Mouse (Mus musculus): ENCODE data around the gene Fry.

DNA sequence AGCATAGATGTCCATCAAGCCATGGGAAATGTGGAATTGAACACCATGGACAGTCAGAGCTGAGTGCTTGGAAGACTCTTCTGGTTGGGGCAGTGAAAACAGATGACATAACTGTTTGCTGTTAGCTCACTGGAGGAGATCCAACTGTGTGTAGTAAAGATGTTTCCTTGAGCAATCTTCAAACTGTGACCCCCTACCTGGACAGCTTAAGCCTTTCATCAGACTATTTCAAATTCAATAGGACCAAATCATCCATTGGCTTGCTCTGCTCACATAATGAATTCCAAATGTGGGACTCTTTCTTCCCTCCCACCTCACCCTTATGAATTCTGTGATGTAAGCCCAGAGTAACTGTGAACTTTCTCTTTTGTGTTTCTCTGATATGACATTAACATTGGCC, 46.7 kb upstream of the Fry start:
- no peak for TF ChIP-seq POLR2A (IDR thresholded peaks at IDR 0.05; ENCODE audit: borderline replicate concordance, low read depth, low read length)
- TF ChIP-seq CTCF (IDR thresholded peaks at IDR 0.05; ENCODE audit: low read depth, low read length), result no peak

All from bone marrow macrophage, adult 2 months (primary cell).